Mouse (Mus musculus): ENCODE measurements at regions not wholly inside any gene's neighbourhood (a gene's known extent, or its start where the extent isn't known, plus 50 kb on each side); places are given as distances from the start of the nearest gene placed in this dataset.
A peak's percentile ranks its signal among the peaks of the same experiment; 100 is the strongest.
"Not testable (repeated sequence)": the region's sequence is repeated elsewhere in the genome, so short reads cannot be mapped to it uniquely, and the experiment has no call there.

GRCm38 (mm10) chr7:25981167-25981566 lies 80.1 kb upstream of the Cyp2b13 start:
- DNase-seq: no peak

GRCm38 (mm10) chr7:25986981-25987380 lies 74.3 kb upstream of the Cyp2b13 start:
- DNase-seq: no peak

GRCm38 (mm10) chr7:25988322-25988721 lies 73.0 kb upstream of the Cyp2b13 start:
- DNase-seq: peak; percentile 4 to 27

GRCm38 (mm10) chr7:26005916-26006315 lies 55.4 kb upstream of the Cyp2b13 start:
- not testable (repeated sequence) for DNase-seq

GRCm38 (mm10) chr7:26008056-26008455 lies 53.2 kb upstream of the Cyp2b13 start:
- no peak for DNase-seq

Measured in kidney, postnatal 36 days (tissue).